Mouse (Mus musculus) limb, embryonic 15.5 days (tissue): ENCODE data around the gene Dock9. TPM values are rescaled to one million over a fixed set of nuclear protein-coding genes. Genes with fewer than 3 reads are reported as not detected.

Experiments used
- ATAC-seq: fragments of 200-750 bp; cut with Nextera tagmentation; 2 replicates; pipeline ENCODE4 v1.8.0; 2017; ENCODE audit warnings: low read depth, moderate TSS enrichment; ENCODE audit not compliant: insufficient number of reproducible peaks, low FRiP score, low TSS enrichment
- H3K27ac ChIP-seq: fragments of 300-500 bp; sonication (generic); 2 replicates; pipeline ENCODE4 v1.5.1; 2015; ENCODE audit warnings: moderate library complexity, mild to moderate bottlenecking, inconsistent platforms
- H3K27me3 ChIP-seq: fragments of 300-500 bp; sonication (generic); 2 replicates; pipeline ENCODE4 v1.6.1; 2015; ENCODE audit warnings: inconsistent platforms
- H3K36me3 ChIP-seq: fragments of 300-500 bp; sonication (generic); 2 replicates; pipeline ENCODE4 v1.6.1; 2015; ENCODE audit warnings: inconsistent platforms
- H3K4me1 ChIP-seq: fragments of 300-500 bp; sonication (generic); 2 replicates; pipeline ENCODE4 v1.6.1; 2015; ENCODE audit warnings: inconsistent platforms
- H3K4me2 ChIP-seq: fragments of 300-500 bp; sonication (generic); 2 replicates; pipeline ENCODE4 v1.6.1; 2015; ENCODE audit warnings: mild to moderate bottlenecking, inconsistent platforms
- H3K4me3 ChIP-seq: fragments of 300-500 bp; sonication (generic); 2 replicates; pipeline ENCODE4 v1.5.1; 2015; ENCODE audit warnings: mild to moderate bottlenecking, inconsistent platforms
- H3K9ac ChIP-seq: fragments of 300-500 bp; sonication (generic); 2 replicates; pipeline ENCODE4 v1.6.1; 2015; ENCODE audit warnings: inconsistent platforms
- H3K9me3 ChIP-seq: fragments of 300-500 bp; sonication (generic); 2 replicates; pipeline ENCODE4 v1.6.1; 2016; ENCODE audit warnings: inconsistent platforms
- WGBS: fragments of 180-500 bp; shearing (Covaris S2); methylation state at CpG from one replicate; pipeline ENCODE4 v1.1.7; 2015; 5-methylcytosine and 5-hydroxymethylcytosine counted together
- polyA plus RNA-seq: library from polyadenylated mRNA; unstranded; fragments of >200 nt; fragmentation: Nextera tagmentation; extraction: Ambion mirVana; gene quantifications from 2 replicates; pipeline ENCODE4 v1.2.1, GENCODE M21; 2015

Gene Dock9
- polyA plus RNA-seq, 1 experiment from 2014 or later, result 11.0 TPM

DNA sequence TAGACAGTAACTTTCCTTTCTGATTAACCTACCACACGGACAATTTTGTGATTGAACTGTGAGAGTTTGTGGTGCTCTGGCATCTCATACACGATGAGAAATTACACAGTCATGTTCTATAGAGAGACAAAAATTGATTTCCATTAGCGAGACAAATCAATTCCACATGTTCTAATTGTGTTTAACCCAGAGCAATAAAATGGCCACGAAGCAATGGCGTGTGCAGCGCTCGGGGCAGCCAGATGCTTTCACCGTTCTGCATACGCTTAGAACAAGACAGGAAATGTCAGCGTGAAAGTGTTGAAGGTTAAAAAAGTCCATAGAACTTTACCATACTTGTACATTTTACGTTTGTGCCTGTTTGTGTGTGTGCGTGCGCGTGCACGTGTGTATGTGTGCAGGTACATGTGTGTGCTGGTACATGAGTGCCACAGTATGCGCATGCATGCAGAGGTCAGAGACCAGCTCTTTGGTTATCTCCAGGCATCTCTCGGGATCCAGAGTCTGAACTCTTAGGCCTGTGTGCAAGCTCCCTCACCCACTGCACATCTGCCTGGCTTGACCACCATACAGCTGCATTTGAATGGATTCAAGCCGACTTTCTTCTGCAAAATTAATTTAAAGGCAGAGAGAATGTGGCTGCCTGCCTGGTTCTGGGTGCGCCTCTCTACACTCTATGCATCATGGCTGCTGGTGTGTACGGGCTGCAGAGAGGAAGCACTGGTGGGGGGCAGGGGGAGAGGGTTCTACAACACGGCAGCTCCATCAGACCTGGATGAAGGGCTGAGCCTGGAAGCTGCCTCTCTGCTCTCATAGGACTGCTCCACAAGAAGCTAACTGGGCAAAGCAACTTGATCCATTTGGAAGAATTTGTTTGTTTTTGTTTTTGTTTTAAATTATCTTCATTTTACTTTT is 241.0 kb downstream of the Dock9 start:
- WGBS, result 34% methylated on average over 21 of the region's 21 CpGs
- ATAC-seq, result 0 out of 2 replicates have a peak, but pooled peaks have one; percentile 48

GRCm38 (mm10) chr14:121553785-121554184 is 243.9 kb downstream of the Dock9 start:
- no peaks in the 10 kb centered on the region for H3K9me3 ChIP-seq
- peaks cover 6% of the 10 kb centered on the region for H3K4me1 ChIP-seq
- no peak overlapping the region for H3K4me3 ChIP-seq
- H3K9ac ChIP-seq, result no peak overlapping the region
- H3K27me3 ChIP-seq, result 0 out of 2 replicates have a peak, but pooled peaks cover 3% of the 10 kb centered on the region
- peaks cover 11% of the 10 kb centered on the region; the same call in 1 of the 2 replicates for H3K36me3 ChIP-seq
- ATAC-seq, result no peak
- H3K27ac ChIP-seq, result no peak overlapping the region
- no peak overlapping the region for H3K4me2 ChIP-seq

More for the DNA sequence above, 241.0 kb downstream of the Dock9 start:
- Histone ChIP-seq H3K27me3 (no peaks in the 10 kb centered on the region), H3K4me1 (peaks cover 6% of the 10 kb centered on the region), H3K9ac (no peak overlapping the region), H3K4me3 (no peak overlapping the region), H3K27ac (peak overlapping the region; percentile 51; the same call in 1 of the 2 replicates), H3K4me2 (no peak overlapping the region), H3K9me3 (no peaks in the 10 kb centered on the region), H3K36me3 (peaks cover 6% of the 10 kb centered on the region; the same call in 1 of the 2 replicates)

DNA sequence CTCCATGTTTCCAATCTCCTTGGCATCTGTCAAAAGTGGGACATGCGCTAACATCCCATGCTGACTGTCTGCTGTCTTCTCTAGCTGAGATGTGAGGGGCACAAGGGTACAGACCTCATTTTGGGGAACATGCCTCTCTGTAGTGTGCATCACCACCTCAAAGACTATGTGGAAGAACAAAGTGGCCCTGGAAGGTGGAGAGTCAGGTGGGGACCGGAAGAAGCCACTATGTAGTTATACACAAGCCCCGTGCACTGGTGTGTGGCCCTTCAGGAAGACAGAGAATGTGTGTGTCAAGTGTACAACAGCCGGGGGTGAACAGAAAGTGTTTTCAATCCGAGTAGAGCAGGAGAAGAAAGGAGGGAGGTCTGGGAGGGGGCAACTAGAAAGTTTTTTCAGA is 245.1 kb downstream of the Dock9 start:
- no peak overlapping the region for H3K9ac ChIP-seq
- WGBS, result 70% methylated on average over 5 of the region's 5 CpGs
- no peak overlapping the region for H3K4me3 ChIP-seq
- no peaks in the 10 kb centered on the region for H3K9me3 ChIP-seq
- no peak overlapping the region for H3K27ac ChIP-seq
- 0 out of 2 replicates have a peak, but pooled peaks cover 3% of the 10 kb centered on the region for H3K27me3 ChIP-seq
- ATAC-seq, result no peak
- H3K36me3 ChIP-seq, result peaks cover 11% of the 10 kb centered on the region; the same call in 1 of the 2 replicates
- H3K4me2 ChIP-seq, result no peak overlapping the region
- H3K4me1 ChIP-seq, result peaks cover 7% of the 10 kb centered on the region

- Histone ChIP-seq H3K9ac (no peak overlapping the region), H3K4me2 (no peak overlapping the region), H3K9me3 (no peaks in the 10 kb centered on the region), H3K27ac (no peak overlapping the region), H3K36me3 (peaks cover 14% of the 10 kb centered on the region; the same call in 1 of the 2 replicates), H3K4me3 (no peak overlapping the region), H3K27me3 (0 out of 2 replicates have a peak, but pooled peaks cover 3% of the 10 kb centered on the region), H3K4me1 (peaks cover 7% of the 10 kb centered on the region; the same call in 1 of the 2 replicates)
- ATAC-seq, result no peak
- WGBS, result 85% methylated on average over 6 of the region's 6 CpGs
Observed at GRCm38 (mm10) chr14:121549834-121550233, 247.8 kb downstream of the Dock9 start.

GRCm38 (mm10) chr14:121547745-121548144 is 249.9 kb downstream of the Dock9 start:
- 54% methylated on average over 7 of the region's 7 CpGs for WGBS
- H3K4me3 ChIP-seq, result no peak overlapping the region
- peaks cover 11% of the 10 kb centered on the region; the same call in 1 of the 2 replicates for H3K36me3 ChIP-seq
- H3K4me2 ChIP-seq, result no peak overlapping the region
- 0 out of 2 replicates have a peak, but pooled peaks cover 3% of the 10 kb centered on the region for H3K27me3 ChIP-seq
- ATAC-seq, result no peak
- H3K27ac ChIP-seq, result no peak overlapping the region
- H3K9me3 ChIP-seq, result no peaks in the 10 kb centered on the region
- no peak overlapping the region for H3K9ac ChIP-seq
- peaks cover 7% of the 10 kb centered on the region; the same call in 1 of the 2 replicates for H3K4me1 ChIP-seq

GRCm38 (mm10) chr14:121546621-121547020 is 251.0 kb downstream of the Dock9 start:
- WGBS, result 66% methylated on average over 5 of the region's 5 CpGs

DNA sequence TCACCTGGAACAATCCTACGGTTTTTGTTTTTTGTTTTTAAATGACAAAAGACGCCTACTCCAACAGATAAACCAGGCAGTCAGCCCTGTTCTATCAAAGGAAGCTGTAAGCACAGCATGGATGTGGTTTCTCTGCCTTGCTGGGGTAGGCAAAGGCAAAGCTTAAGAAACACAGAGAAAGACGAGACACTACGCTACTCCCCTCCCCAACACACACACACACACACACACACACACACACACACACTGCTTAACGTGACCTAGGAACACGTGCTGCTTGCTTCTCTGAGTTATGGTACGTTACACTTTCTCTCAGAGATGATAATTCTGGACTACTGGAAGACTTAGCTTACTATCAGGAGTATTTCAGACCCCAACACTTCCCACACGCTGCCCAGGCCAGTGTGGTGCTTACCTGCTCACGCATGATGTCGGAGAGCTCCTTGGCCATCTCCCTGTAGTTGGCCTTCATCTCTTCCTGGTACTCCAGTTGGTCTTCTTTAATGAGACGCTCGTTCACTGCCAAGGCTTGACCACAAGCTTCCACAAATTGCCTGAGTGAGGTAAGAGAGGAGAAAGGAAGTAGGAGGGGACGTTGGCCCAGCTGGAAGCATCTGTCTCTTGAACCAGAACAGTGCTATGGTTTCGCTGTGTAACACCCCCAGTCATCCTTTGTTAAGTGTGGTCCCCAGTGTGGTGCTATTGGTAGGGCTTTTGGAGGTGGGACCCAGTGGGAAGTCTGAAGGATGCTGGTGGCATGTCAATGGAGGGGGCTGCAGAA is 251.9 kb downstream of the Dock9 start:
- Histone ChIP-seq H3K9ac (no peak overlapping the region), H3K27ac (no peak overlapping the region), H3K4me2 (no peak overlapping the region), H3K9me3 (no peaks in the 10 kb centered on the region), H3K4me1 (peaks cover 7% of the 10 kb centered on the region; the same call in 1 of the 2 replicates), H3K4me3 (no peak overlapping the region), H3K36me3 (peaks cover 11% of the 10 kb centered on the region; the same call in 1 of the 2 replicates), H3K27me3 (0 out of 2 replicates have a peak, but pooled peaks cover 3% of the 10 kb centered on the region)
- ATAC-seq, result no peak
- 85% methylated on average over 14 of the region's 14 CpGs for WGBS

More at GRCm38 (mm10) chr14:121546621-121547020, 251.0 kb downstream of the Dock9 start:
- H3K9ac ChIP-seq, result no peak overlapping the region
- H3K36me3 ChIP-seq, result peaks cover 11% of the 10 kb centered on the region; the same call in 1 of the 2 replicates
- 0 out of 2 replicates have a peak, but pooled peaks cover 3% of the 10 kb centered on the region for H3K27me3 ChIP-seq
- H3K4me3 ChIP-seq, result no peak overlapping the region
- peaks cover 7% of the 10 kb centered on the region; the same call in 1 of the 2 replicates for H3K4me1 ChIP-seq
- ATAC-seq, result 0 out of 2 replicates have a peak, but pooled peaks have one; percentile 52
- H3K4me2 ChIP-seq, result no peak overlapping the region
- H3K9me3 ChIP-seq, result no peaks in the 10 kb centered on the region
- H3K27ac ChIP-seq, result peak overlapping the region; percentile 23; the same call in 1 of the 2 replicates

- Histone ChIP-seq H3K27ac (no peak overlapping the region), H3K4me2 (no peak overlapping the region), H3K4me1 (no peaks in the 10 kb centered on the region), H3K9me3 (no peaks in the 10 kb centered on the region), H3K36me3 (0 out of 2 replicates have a peak, but pooled peaks cover 3% of the 10 kb centered on the region), H3K9ac (no peak overlapping the region), H3K4me3 (no peak overlapping the region), H3K27me3 (no peaks in the 10 kb centered on the region)
- 51% methylated on average over 7 of the region's 7 CpGs for WGBS
- no peak for ATAC-seq
Observed at GRCm38 (mm10) chr14:121541262-121541661, 256.4 kb downstream of the Dock9 start.

- Histone ChIP-seq H3K27ac (no peak overlapping the region), H3K9me3 (no peaks in the 10 kb centered on the region), H3K4me2 (no peak overlapping the region), H3K4me3 (no peak overlapping the region), H3K27me3 (no peaks in the 10 kb centered on the region), H3K4me1 (no peaks in the 10 kb centered on the region), H3K36me3 (no peaks in the 10 kb centered on the region), H3K9ac (no peak overlapping the region)
- 71% methylated on average over 3 of the region's 3 CpGs for WGBS
- ATAC-seq, result no peak
Observed at GRCm38 (mm10) chr14:121534501-121534900, 263.1 kb downstream of the Dock9 start.

- H3K4me2 ChIP-seq, result no peak overlapping the region
- H3K27me3 ChIP-seq, result no peaks in the 10 kb centered on the region
- H3K36me3 ChIP-seq, result no peaks in the 10 kb centered on the region
- 78% methylated on average over 9 of the region's 9 CpGs for WGBS
- H3K9ac ChIP-seq, result no peak overlapping the region
- ATAC-seq, result no peak
- H3K4me1 ChIP-seq, result no peaks in the 10 kb centered on the region
- no peak overlapping the region for H3K4me3 ChIP-seq
- no peak overlapping the region for H3K27ac ChIP-seq
- H3K9me3 ChIP-seq, result no peaks in the 10 kb centered on the region
Observed at GRCm38 (mm10) chr14:121530853-121531252, 266.8 kb downstream of the Dock9 start.

DNA sequence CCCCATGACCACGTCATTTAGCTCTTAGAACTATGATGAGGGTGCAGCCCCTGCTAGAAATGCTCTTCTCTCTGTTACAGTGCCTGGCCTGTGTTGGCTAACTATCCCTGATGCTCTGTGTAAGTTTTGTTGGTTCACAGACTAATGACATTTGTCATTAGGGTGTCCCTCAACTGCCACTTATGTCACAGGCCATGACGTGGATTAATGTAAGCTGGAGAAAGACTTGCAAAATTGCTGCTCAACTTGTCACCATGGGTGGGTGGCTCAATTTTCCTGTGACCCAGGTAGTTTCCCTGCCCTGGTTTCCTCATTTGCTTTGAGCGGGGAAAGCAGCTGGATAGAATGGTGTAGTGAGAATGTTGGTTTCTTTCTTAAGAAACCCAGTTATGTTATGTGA is 269.8 kb downstream of the Dock9 start:
- no peak for ATAC-seq
- 78% methylated on average over 3 of the region's 3 CpGs for WGBS

More for the DNA sequence above, 269.8 kb downstream of the Dock9 start:
- H3K4me1 ChIP-seq, result no peaks in the 10 kb centered on the region
- H3K36me3 ChIP-seq, result no peaks in the 10 kb centered on the region
- no peak overlapping the region for H3K27ac ChIP-seq
- no peak overlapping the region for H3K4me2 ChIP-seq
- H3K9ac ChIP-seq, result no peak overlapping the region
- no peaks in the 10 kb centered on the region for H3K9me3 ChIP-seq
- H3K27me3 ChIP-seq, result no peaks in the 10 kb centered on the region
- H3K4me3 ChIP-seq, result no peak overlapping the region
